Mouse (Mus musculus) liver, adult (tissue): ENCODE data around the gene Stip1.

ENCODE experiments used
- GATA4 ChIP-seq: IDR thresholded peaks from 2 replicates; pipeline ENCODE4 v1.6.1; 2014; ENCODE audit warnings: mild to moderate bottlenecking, low read length; ENCODE audit not compliant: insufficient replicate concordance

Gene Stip1

DNA sequence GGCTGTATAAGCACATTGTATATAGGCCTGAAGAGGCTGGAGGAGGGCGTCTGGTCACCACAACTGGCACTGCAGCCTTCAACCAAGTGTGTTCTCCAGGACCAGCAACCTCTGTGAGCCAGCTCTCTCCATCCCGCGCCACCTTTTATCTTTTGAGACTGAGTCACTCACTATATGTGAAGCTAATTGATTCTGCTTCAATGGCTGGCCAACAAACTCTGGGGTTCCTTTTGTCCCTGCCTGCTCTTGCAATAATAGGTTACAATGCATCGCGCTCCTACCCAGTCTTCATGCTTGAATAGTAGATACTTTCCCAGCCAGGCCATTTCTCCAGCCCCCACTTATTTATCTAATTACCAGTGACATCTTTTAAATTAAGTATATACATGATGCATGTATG is 56.1 kb downstream of the Stip1 start:
- TF ChIP-seq GATA4, result no peak

DNA sequence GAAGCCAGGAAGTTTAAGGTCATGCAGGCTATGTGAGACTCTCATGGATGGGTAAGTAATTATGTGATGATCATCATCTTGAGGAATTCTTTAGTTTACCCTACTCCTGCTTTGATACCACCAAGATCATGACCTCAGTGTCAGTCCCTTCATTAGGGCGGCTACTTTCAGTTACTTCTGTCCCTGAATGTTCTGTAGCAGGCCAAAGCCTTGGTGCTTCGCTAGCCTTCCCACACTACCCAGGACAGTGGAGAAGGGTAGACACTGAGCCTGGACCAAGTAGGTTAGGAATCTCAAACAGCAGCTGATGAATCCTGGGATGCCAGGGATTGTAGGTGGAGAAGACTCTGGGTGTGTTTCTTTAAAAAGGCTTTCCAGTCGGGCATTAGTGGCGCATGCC is 58.3 kb downstream of the Stip1 start:
- no peak for TF ChIP-seq GATA4

- TF ChIP-seq GATA4, result 0 out of 2 replicates have a peak, but pooled peaks have one; percentile 0
These were observed 59.2 kb downstream of the Stip1 start, which contains the start of gene Fkbp2 for GRCm38 (mm10) chr19:6980381-6981093. Gene Fkbp2 (minus strand): TSS chr19:6980501.

DNA sequence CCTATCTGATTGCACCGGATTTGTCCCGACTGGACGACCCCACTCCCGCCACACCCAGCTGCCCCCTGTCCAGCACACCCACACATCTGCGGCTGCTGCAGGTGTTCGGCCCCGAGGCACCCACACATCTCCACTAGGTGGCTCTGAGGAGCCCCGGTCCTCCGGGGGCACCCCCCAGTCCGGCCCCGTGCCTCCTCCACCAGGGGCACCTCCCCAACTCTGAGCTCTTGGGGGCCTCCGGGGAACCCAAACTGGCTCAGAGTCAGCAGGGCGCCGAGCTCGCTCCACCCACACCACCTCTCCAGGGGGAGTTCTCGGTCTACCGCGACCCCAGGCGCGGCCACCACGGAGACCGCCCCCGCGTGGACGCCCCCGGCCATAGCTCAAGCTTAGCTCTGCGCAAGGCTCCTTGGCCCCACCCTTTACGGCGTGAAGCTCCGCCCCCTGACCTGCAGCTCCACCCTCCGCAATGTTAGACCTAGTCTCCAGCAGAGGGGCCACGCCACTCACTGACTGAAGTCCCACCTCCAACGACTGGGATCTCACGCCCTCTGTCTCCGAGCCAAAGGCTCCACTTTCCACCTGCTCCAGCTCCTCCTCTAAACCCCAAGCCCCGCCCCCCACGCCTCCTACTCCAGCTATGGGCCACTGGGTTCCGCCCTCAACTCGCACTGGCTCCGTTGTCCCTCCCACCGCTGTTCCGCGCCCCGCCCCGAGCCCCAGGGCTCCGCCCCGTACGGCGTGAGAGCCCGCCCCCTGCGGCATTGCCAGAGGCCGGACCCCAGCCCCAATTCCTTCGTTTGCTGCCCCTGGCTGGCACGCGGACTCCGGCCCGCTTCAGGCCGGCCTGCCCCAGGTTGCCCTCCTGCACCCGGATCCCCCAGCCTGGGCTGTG is 60.0 kb downstream of the Stip1 start:
- TF ChIP-seq GATA4, result 0 out of 2 replicates have a peak, but pooled peaks have one; percentile 4

GRCm38 (mm10) chr19:6979001-6979479 is 60.7 kb downstream of the Stip1 start:
- TF ChIP-seq GATA4, result no peak

DNA sequence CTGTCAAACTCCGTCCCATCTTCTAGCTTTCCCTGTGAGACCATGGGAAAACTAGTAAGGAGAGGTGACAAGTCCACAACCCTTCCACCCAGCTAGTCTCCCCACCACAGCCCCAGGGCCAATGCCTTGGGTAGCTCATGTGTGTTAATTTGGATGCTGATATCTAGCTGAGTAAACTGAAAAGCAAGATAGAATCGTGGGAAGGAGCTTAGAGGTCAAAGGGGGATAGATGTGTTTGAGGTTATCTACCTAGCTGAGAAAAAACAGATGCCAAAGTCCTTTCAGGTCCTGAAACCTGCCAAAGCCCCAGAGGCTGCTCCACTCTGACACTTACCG is 61.2 kb downstream of the Stip1 start:
- no peak for TF ChIP-seq GATA4

GRCm38 (mm10) chr19:6977759-6978638 is 61.8 kb downstream of the Stip1 start:
- TF ChIP-seq GATA4, result no peak

- no peak for TF ChIP-seq GATA4
These were observed 63.9 kb downstream of the Stip1 start, which contains the start of gene Plcb3 for GRCm38 (mm10) chr19:6975537-6976521. Gene Plcb3 (minus strand): TSS chr19:6976470.

- TF ChIP-seq GATA4, result no peak
These were observed 65.3 kb downstream of the Stip1 start, which contains the start of gene Ppp1r14b for GRCm38 (mm10) chr19:6974211-6975205. Gene Ppp1r14b (plus strand): TSS chr19:6974968.

DNA sequence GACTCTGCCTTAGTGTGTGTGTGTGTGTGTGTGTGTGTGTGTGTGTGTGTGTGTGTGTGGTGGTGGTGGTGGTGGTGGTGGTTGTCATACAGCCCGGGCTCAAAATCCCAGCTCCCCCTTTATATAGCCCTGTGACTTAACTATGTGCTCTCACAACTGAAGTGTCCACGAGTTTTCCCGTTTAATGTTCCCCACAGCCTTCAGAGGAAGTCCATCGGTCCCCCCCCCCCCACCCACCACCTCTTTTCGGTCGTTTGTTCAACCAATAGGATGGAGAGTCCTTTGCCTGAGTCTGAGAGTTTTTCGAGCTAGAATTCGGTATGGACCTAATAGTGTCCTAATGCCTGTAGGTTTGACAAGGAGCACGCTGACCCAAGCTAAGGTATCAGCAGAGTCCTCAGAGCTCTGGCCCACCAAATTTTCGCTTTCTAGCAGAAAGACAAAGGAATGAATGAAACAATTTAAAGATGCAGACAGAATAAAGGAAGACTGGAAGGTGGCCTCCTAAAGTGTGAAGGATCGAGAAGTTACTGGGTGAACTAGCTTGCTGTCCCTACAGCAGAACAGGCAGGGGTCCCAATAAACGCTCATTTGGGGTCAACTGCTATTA is 66.1 kb downstream of the Stip1 start:
- TF ChIP-seq GATA4, result no peak

GRCm38 (mm10) chr19:6972247-6972917 is 67.4 kb downstream of the Stip1 start:
- no peak for TF ChIP-seq GATA4

- TF ChIP-seq GATA4, result no peak
These were observed 68.1 kb downstream of the Stip1 start for GRCm38 (mm10) chr19:6971644-6972043.
